Mouse (Mus musculus) ES-Bruce4 (cell line): ENCODE measurements around the gene Psma5. TPM values are rescaled to one million over a fixed set of nuclear protein-coding genes. Genes with fewer than 3 reads are reported as not detected.

Source experiments
- H3K27ac ChIP-seq: 2 replicates; pipeline ENCODE4 v1.5.1; 2012; ENCODE audit warnings: low read length, inconsistent platforms; ENCODE audit not compliant: insufficient read depth
- H3K27me3 ChIP-seq: 2 replicates; pipeline ENCODE4 v1.6.1; 2012; ENCODE audit warnings: mild to moderate bottlenecking, low read length, inconsistent platforms; ENCODE audit not compliant: control insufficient read depth, poor library complexity, insufficient read depth, severe bottlenecking
- H3K36me3 ChIP-seq: 2 replicates; pipeline ENCODE4 v1.6.1; 2012; ENCODE audit warnings: inconsistent platforms, mild to moderate bottlenecking, low read length, moderate library complexity; ENCODE audit not compliant: control insufficient read depth, poor library complexity, insufficient read depth, severe bottlenecking
- H3K4me1 ChIP-seq: one replicate; pipeline ENCODE4 v1.8.1; 2011; ENCODE audit warnings: low read length; ENCODE audit not compliant: control insufficient read depth, insufficient read depth
- H3K4me3 ChIP-seq: 2 replicates; pipeline ENCODE4 v1.5.1; 2011; ENCODE audit warnings: low read depth, mild to moderate bottlenecking, low read length
- H3K9ac ChIP-seq: 2 replicates; pipeline ENCODE4 v1.6.1; 2012; ENCODE audit warnings: low read depth, mild to moderate bottlenecking, inconsistent platforms; ENCODE audit not compliant: poor library complexity, severe bottlenecking
- H3K9me3 ChIP-seq: replicated peaks from 2 replicates; pipeline ENCODE4 v1.6.1; 2012; ENCODE audit warnings: mild to moderate bottlenecking, low read length, inconsistent platforms; ENCODE audit not compliant: control insufficient read depth, poor library complexity, insufficient read depth, severe bottlenecking
- CTCF ChIP-seq: IDR thresholded peaks from one replicate; pipeline ENCODE4 v1.8.1; 2011; ENCODE audit warnings: low read depth, low read length
- EP300 ChIP-seq: IDR thresholded peaks from 2 replicates; pipeline ENCODE4 v1.6.1; 2011; ENCODE audit warnings: low read depth, low read length; ENCODE audit not compliant: insufficient read depth
- POLR2A ChIP-seq: IDR thresholded peaks from one replicate; pipeline ENCODE4 v1.8.1; 2011; ENCODE audit warnings: low read length; ENCODE audit not compliant: insufficient read depth
- polyA plus RNA-seq: library from polyadenylated mRNA; stranded (reverse); fragments of >200 nt; gene quantifications from 2 replicates; pipeline ENCODE4 v1.2.4, GENCODE M21; 2011; ENCODE audit warnings: low read depth; ENCODE audit not compliant: missing spikeins, insufficient read depth, insufficient read length

Gene Psma5
- polyA plus RNA-seq, 1 experiment, result 159 TPM

DNA sequence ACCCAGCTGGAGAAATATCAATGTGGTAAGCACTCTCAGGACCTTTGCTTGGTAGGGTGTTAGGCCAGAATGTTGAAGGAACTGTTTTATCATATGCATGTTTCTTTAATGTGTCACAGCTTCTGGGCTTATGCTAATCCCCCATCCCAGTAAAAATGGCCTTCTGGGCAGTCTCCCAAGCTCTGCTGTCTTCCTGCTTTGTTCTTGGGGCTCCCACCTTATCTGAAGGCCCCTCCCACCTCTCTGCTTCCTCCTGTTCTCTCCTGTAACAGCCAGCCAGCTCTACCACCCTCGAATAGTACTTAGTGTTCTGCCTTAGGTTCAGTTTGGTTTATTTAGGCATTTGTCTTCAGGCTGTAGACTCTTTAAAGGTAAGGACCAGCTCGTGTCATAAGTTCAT is 37.7 kb downstream of the Psma5 start:
- Histone ChIP-seq H3K4me3 (no peak overlapping the region), H3K27ac (no peak overlapping the region), H3K36me3 (no peaks in the 10 kb centered on the region), H3K9ac (no peak overlapping the region), H3K4me1 (peaks cover 2% of the 10 kb centered on the region), H3K9me3 (no peaks in the 10 kb centered on the region), H3K27me3 (no peaks in the 10 kb centered on the region)
- no peak for TF ChIP-seq EP300
- TF ChIP-seq CTCF, result no peak
- TF ChIP-seq POLR2A, result no peak

DNA sequence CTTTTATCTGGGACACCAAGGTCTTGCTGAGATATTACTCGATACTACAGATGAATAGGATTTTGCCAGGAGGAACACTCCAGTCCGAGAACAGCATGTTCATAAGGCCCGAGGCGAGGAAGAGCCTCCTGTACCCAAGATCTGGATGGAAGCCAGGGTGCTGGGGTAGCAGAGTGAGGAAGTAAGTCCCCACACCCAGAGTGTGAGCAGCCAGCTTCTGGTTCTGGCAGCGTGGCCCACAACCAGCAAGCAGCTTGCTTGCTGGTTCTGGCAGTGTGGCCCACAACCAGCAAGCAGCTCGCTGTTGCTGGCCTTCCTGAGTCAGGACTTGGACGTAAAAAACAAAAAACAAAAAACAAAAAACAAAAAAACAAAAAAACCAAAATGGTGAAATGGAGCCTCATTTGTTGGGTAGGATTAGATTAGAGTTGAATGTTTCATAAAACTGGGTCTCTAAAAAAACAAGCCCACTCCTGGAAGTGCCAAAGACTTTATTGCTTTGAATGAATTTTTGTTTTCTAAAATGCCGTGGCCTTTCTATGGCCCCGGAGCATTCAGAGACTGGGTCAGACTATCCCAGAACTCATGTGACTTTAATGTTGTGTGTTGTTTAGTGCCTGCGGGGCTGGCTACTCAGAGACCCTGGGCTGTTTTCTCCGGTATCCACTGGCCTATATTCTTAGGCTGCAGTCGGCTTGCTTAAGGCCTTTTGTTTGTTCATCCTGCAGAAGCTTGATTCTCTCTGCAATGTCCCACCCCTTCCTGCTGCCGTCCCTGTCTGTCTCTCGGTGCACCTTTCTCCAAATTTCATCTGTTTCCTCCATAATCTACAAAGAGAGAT is 38.9 kb downstream of the Psma5 start:
- no peaks in the 10 kb centered on the region for H3K9me3 ChIP-seq
- H3K9ac ChIP-seq, result peak overlapping the region; percentile 35
- no peaks in the 10 kb centered on the region for H3K27me3 ChIP-seq
- peak overlapping the region; percentile 21 for H3K4me3 ChIP-seq
- peaks cover 2% of the 10 kb centered on the region for H3K4me1 ChIP-seq
- no peaks in the 10 kb centered on the region for H3K36me3 ChIP-seq
- TF ChIP-seq POLR2A, result no peak
- 0 out of 2 replicates have a peak, but pooled peaks have one; percentile 36 for TF ChIP-seq EP300
- peak overlapping the region; percentile 70 for H3K27ac ChIP-seq

DNA sequence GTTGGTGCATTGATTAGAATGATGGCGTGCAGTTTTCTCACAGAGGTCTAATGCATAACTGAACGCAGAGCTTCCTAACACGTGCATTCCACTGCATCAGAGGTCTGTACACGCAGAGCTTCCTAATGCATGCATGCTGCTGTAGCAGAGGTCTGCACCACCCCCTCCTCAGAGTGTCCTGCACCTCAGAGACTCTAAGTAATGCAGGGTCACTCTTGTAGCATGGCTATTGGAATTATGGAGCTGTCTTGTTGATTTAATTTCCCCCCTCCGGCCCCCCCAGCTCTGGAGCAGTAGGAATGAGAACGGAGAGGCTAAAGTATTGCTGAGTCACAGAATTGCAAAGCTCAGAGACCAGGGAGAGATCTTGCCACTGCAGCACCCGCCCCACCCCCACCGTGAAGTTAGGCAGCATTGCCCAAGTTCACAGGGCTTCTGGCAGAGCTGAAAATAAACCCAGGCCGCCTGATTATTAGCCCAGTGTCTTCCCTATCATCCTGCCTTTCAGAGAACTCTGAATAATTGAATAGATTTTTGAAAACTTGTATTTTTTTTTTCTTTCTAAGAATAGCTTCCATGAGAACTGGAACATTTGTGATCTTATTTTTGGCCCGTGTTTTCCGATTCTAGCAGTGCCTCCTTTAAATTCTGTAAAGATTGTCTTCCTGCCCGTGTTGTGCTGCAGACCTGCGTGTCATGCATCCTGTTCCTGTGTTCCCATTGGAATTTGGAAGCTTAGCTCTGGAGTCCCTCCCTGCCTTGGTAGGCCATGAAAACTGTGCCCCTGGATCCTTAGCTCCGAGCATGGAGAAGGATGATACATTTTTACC is 39.7 kb downstream of the Psma5 start:
- Histone ChIP-seq H3K4me1 (peaks cover 2% of the 10 kb centered on the region), H3K4me3 (peak overlapping the region; percentile 21), H3K9ac (peak overlapping the region; percentile 35; the same call in 1 of the 2 replicates), H3K27me3 (no peaks in the 10 kb centered on the region), H3K36me3 (no peaks in the 10 kb centered on the region), H3K27ac (peak overlapping the region; percentile 70), H3K9me3 (no peaks in the 10 kb centered on the region)
- no peak for TF ChIP-seq EP300
- TF ChIP-seq POLR2A, result no peak
- TF ChIP-seq CTCF, result no peak

DNA sequence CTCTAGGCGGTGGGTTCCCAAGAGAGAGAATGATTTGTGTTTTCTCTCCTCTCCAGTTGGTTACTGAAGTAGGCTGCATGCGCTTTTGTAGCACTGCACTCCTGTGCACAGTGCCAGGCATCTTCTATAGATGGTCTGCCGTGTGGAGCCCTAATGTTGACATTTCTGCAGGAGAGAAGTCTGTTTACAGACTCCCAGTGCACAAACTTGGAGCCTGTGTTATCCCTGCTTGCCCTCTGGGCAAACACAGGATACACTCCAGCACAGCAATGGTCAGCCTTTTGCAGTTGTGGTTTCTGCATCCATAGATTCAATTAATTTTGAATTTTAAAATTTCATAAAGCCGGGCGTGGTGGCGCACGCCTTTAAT is 40.3 kb downstream of the Psma5 start:
- no peak overlapping the region for H3K9ac ChIP-seq
- H3K27ac ChIP-seq, result 0 out of 2 replicates have a peak overlapping the region, but pooled peaks have one; percentile 36
- TF ChIP-seq EP300, result no peak
- no peak for TF ChIP-seq CTCF
- TF ChIP-seq POLR2A, result no peak
- no peaks in the 10 kb centered on the region for H3K27me3 ChIP-seq
- H3K4me1 ChIP-seq, result peaks cover 2% of the 10 kb centered on the region
- no peaks in the 10 kb centered on the region for H3K36me3 ChIP-seq
- no peaks in the 10 kb centered on the region for H3K9me3 ChIP-seq
- H3K4me3 ChIP-seq, result no peak overlapping the region

DNA sequence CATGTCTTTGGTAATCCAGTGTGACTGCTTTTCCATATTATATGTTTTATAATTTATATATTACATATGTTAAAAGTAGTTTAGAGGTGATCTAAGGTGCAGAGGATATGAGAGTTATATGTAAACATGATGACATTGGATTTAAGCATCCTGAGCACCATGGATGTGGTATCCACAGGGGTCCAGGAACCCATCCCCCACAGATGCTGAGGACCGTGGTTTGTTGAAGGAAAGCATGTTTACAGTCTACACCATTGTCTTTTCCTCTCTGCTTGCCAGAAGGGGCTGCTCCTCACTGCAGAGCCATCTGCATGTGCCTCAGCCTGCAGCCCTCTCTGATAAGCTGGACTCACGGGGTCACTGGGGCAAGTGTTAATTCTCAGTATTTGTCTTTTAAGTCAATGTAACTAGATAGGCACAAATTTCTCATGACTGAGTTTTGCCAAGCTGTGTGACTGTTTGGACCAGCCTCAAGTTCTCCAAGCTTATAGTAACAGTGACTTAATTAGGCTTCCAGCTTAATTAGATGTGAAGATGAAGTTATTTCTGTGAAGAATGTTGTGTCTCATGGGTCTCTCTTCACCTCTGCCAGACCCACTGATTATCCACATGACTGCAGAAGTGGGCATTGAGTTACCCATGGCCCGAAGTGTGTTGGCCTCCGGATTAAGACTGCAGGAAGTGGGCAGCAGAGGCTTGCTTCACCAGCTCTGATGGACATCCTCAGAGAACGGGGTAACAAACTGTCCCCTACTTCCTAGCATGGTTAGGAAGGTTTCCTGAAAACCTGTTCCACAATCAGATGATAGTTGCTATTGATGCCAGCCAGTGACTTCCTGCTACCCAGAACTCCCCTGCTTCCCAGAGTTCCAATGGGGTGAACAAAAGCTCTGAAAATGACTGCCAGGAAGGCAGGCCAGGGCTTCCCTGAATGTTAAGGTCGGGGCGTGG is 41.2 kb downstream of the Psma5 start:
- Histone ChIP-seq H3K36me3 (no peaks in the 10 kb centered on the region), H3K9ac (no peak overlapping the region), H3K27ac (no peak overlapping the region), H3K4me3 (no peak overlapping the region), H3K9me3 (no peaks in the 10 kb centered on the region), H3K27me3 (no peaks in the 10 kb centered on the region), H3K4me1 (peaks cover 2% of the 10 kb centered on the region)
- TF ChIP-seq EP300 (no peak), POLR2A (no peak), CTCF (no peak)
